Mouse (Mus musculus) bone marrow macrophage, adult 2 months (primary cell): ENCODE results near the gene 1700113H08Rik.

Experiments
- CTCF ChIP-seq: IDR thresholded peaks from 2 replicates; pipeline ENCODE4 v1.5.1; 2012; ENCODE audit warnings: low read depth, mild to moderate bottlenecking, low read length, moderate library complexity
- POLR2A ChIP-seq: IDR thresholded peaks from 2 replicates; pipeline ENCODE4 v1.6.1; 2012; ENCODE audit warnings: mild to moderate bottlenecking, low read depth, low read length, borderline replicate concordance

- TF ChIP-seq CTCF (no peak), POLR2A (no peak)
Measured at GRCm38 (mm10) chr10:87059447-87059846, 1.6 kb downstream of the 1700113H08Rik start.
